Mouse (Mus musculus) lung, postnatal 0 days (tissue): ENCODE measurements around the gene Egfl7.

ENCODE experiments used
- CTCF ChIP-seq: IDR thresholded peaks from 2 replicates; pipeline ENCODE4 v1.5.1; 2016; ENCODE audit warnings: antibody characterized with exemption, mild to moderate bottlenecking
- EP300 ChIP-seq: IDR thresholded peaks from 2 replicates; pipeline ENCODE4 v1.6.1; 2016; ENCODE audit warnings: antibody characterized with exemption, mild to moderate bottlenecking, control low read depth

GRCm38 (mm10) chr2:26533249-26533648, 46.6 kb upstream of the Egfl7 start:
- TF ChIP-seq CTCF: no peak
- TF ChIP-seq EP300: no peak
